Mouse (Mus musculus) bone marrow macrophage, adult 2 months (primary cell): ENCODE data around the gene Kctd11.

Experiments
- CTCF ChIP-seq: IDR thresholded peaks from 2 replicates; pipeline ENCODE4 v1.5.1; 2012; ENCODE audit warnings: low read depth, mild to moderate bottlenecking, low read length, moderate library complexity
- POLR2A ChIP-seq: IDR thresholded peaks from 2 replicates; pipeline ENCODE4 v1.6.1; 2012; ENCODE audit warnings: mild to moderate bottlenecking, low read depth, low read length, borderline replicate concordance

- TF ChIP-seq CTCF (no peak), POLR2A (no peak)
These were observed 29.8 kb upstream of the Kctd11 start for GRCm38 (mm10) chr11:69910781-69911560.
